Mouse (Mus musculus): ENCODE data around the gene Dennd2a. TPM values are rescaled to one million over a fixed set of nuclear protein-coding genes. Genes with fewer than 3 reads are reported as not detected.

Dennd2a gene
- polyA plus RNA-seq, 1 experiment from 2014 or later, result 37.5 TPM

GRCm38 (mm10) chr6:39522425-39522824, 35.2 kb downstream of the Dennd2a start:
- Histone ChIP-seq H3K4me2 (ENCODE audit: low read depth, severe bottlenecking) (no peak overlapping the region), H3K4me3 (ENCODE audit: low read depth, low read length) (no peak overlapping the region), H3K36me3 (ENCODE audit: control insufficient read depth, insufficient read depth, low read length) (peaks cover 13% of the 10 kb centered on the region), H3K4me1 (ENCODE audit: control insufficient read depth, insufficient read depth, low read length) (no peaks in the 10 kb centered on the region), H3K9ac (ENCODE audit: low read length) (no peak overlapping the region), H3K27ac (replicated peaks; ENCODE audit: low read depth, low read length) (no peak overlapping the region), H3K9me3 (ENCODE audit: control insufficient read depth, low read length) (no peaks in the 10 kb centered on the region), H3K27me3 (ENCODE audit: control insufficient read depth, insufficient read depth, low read length) (no peaks in the 10 kb centered on the region)
- DNase-seq (ENCODE audit: low spot score) (no peak), ATAC-seq (ENCODE audit: insufficient number of reproducible peaks, low FRiP score, low TSS enrichment, low read depth) (no peak)
- 91% methylated on average over 5 of the region's 5 CpGs for WGBS

GRCm38 (mm10) chr6:39515739-39516131, 41.9 kb downstream of the Dennd2a start:
- Histone ChIP-seq H3K27me3 (ENCODE audit: control insufficient read depth, insufficient read depth, low read length) (no peaks in the 10 kb centered on the region), H3K4me3 (ENCODE audit: low read depth, low read length) (no peak overlapping the region), H3K9me3 (ENCODE audit: control insufficient read depth, low read length) (no peaks in the 10 kb centered on the region), H3K9ac (ENCODE audit: low read length) (no peak overlapping the region), H3K36me3 (ENCODE audit: control insufficient read depth, insufficient read depth, low read length) (peaks cover 10% of the 10 kb centered on the region; the same call in 1 of the 2 replicates), H3K27ac (replicated peaks; ENCODE audit: low read depth, low read length) (peak overlapping the region; percentile 73), H3K4me2 (ENCODE audit: low read depth, severe bottlenecking) (no peak overlapping the region), H3K4me1 (ENCODE audit: control insufficient read depth, insufficient read depth, low read length) (peaks cover 8% of the 10 kb centered on the region)
- peak; percentile 49 for DNase-seq (ENCODE audit: low spot score)
- WGBS, result 32% methylated on average over 6 of the region's 6 CpGs
- ATAC-seq (ENCODE audit: insufficient number of reproducible peaks, low FRiP score, low TSS enrichment, low read depth), result peak; percentile 77

- DNase-seq (ENCODE audit: low spot score), result peak; percentile 35
- 44% methylated on average over 11 of the region's 11 CpGs for WGBS
- Histone ChIP-seq H3K36me3 (ENCODE audit: control insufficient read depth, insufficient read depth, low read length) (peaks cover 7% of the 10 kb centered on the region; the same call in 1 of the 2 replicates), H3K27me3 (ENCODE audit: control insufficient read depth, insufficient read depth, low read length) (no peaks in the 10 kb centered on the region), H3K4me2 (ENCODE audit: low read depth, severe bottlenecking) (no peak overlapping the region), H3K27ac (replicated peaks; ENCODE audit: low read depth, low read length) (peak overlapping the region; percentile 73; the same call in 1 of the 2 replicates), H3K4me1 (ENCODE audit: control insufficient read depth, insufficient read depth, low read length) (peaks cover 8% of the 10 kb centered on the region), H3K9me3 (ENCODE audit: control insufficient read depth, low read length) (no peaks in the 10 kb centered on the region), H3K9ac (ENCODE audit: low read length) (no peak overlapping the region), H3K4me3 (ENCODE audit: low read depth, low read length) (no peak overlapping the region)
- peak; percentile 73; the same call in 1 of the 2 replicates for ATAC-seq (ENCODE audit: insufficient number of reproducible peaks, low FRiP score, low TSS enrichment, low read depth)
Observed at GRCm38 (mm10) chr6:39515040-39515738, 42.5 kb downstream of the Dennd2a start.

- H3K4me1 ChIP-seq (ENCODE audit: control insufficient read depth, insufficient read depth, low read length), result peaks cover 4% of the 10 kb centered on the region; the same call in 1 of the 2 replicates
- H3K27ac ChIP-seq (replicated peaks; ENCODE audit: low read depth, low read length), result 0 out of 2 replicates have a peak overlapping the region, but pooled peaks have one; percentile 18
- H3K36me3 ChIP-seq (ENCODE audit: control insufficient read depth, insufficient read depth, low read length), result peaks cover 4% of the 10 kb centered on the region
- WGBS, result 27% methylated on average over 7 of the region's 7 CpGs
- no peak overlapping the region for H3K4me3 ChIP-seq (ENCODE audit: low read depth, low read length)
- H3K9ac ChIP-seq (ENCODE audit: low read length), result no peak overlapping the region
- no peak overlapping the region for H3K4me2 ChIP-seq (ENCODE audit: low read depth, severe bottlenecking)
- H3K9me3 ChIP-seq (ENCODE audit: control insufficient read depth, low read length), result no peaks in the 10 kb centered on the region
- no peaks in the 10 kb centered on the region for H3K27me3 ChIP-seq (ENCODE audit: control insufficient read depth, insufficient read depth, low read length)
- no peak for ATAC-seq (ENCODE audit: insufficient number of reproducible peaks, low FRiP score, low TSS enrichment, low read depth)
- DNase-seq (ENCODE audit: low spot score), result peak; percentile 55
Observed at GRCm38 (mm10) chr6:39503476-39503875, 54.2 kb downstream of the Dennd2a start.

GRCm38 (mm10) chr6:39497165-39497564, 60.5 kb downstream of the Dennd2a start:
- Histone ChIP-seq H3K4me2 (ENCODE audit: low read depth, severe bottlenecking) (no peak overlapping the region), H3K27ac (replicated peaks; ENCODE audit: low read depth, low read length) (no peak overlapping the region), H3K4me1 (ENCODE audit: control insufficient read depth, insufficient read depth, low read length) (no peaks in the 10 kb centered on the region), H3K9me3 (ENCODE audit: control insufficient read depth, low read length) (no peaks in the 10 kb centered on the region), H3K9ac (ENCODE audit: low read length) (no peak overlapping the region), H3K36me3 (ENCODE audit: control insufficient read depth, insufficient read depth, low read length) (peaks cover 13% of the 10 kb centered on the region), H3K27me3 (ENCODE audit: control insufficient read depth, insufficient read depth, low read length) (no peaks in the 10 kb centered on the region), H3K4me3 (ENCODE audit: low read depth, low read length) (no peak overlapping the region)
- 97% methylated on average over 4 of the region's 4 CpGs for WGBS
- no peak for ATAC-seq (ENCODE audit: insufficient number of reproducible peaks, low FRiP score, low TSS enrichment, low read depth)
- no peak for DNase-seq (ENCODE audit: low spot score)

- H3K9ac ChIP-seq (ENCODE audit: low read length), result no peak overlapping the region
- no peak overlapping the region for H3K4me3 ChIP-seq (ENCODE audit: low read depth, low read length)
- no peaks in the 10 kb centered on the region for H3K9me3 ChIP-seq (ENCODE audit: control insufficient read depth, low read length)
- DNase-seq (ENCODE audit: low spot score) (no peak), ATAC-seq (ENCODE audit: insufficient number of reproducible peaks, low FRiP score, low TSS enrichment, low read depth) (no peak)
- H3K27me3 ChIP-seq (ENCODE audit: control insufficient read depth, insufficient read depth, low read length), result no peaks in the 10 kb centered on the region
- no peak overlapping the region for H3K27ac ChIP-seq (replicated peaks; ENCODE audit: low read depth, low read length)
- H3K4me2 ChIP-seq (ENCODE audit: low read depth, severe bottlenecking), result no peak overlapping the region
- H3K36me3 ChIP-seq (ENCODE audit: control insufficient read depth, insufficient read depth, low read length), result peaks cover 11% of the 10 kb centered on the region
- H3K4me1 ChIP-seq (ENCODE audit: control insufficient read depth, insufficient read depth, low read length), result no peaks in the 10 kb centered on the region
- 91% methylated on average over 12 of the region's 12 CpGs for WGBS
Observed at GRCm38 (mm10) chr6:39493129-39493714, 64.4 kb downstream of the Dennd2a start.

DNA sequence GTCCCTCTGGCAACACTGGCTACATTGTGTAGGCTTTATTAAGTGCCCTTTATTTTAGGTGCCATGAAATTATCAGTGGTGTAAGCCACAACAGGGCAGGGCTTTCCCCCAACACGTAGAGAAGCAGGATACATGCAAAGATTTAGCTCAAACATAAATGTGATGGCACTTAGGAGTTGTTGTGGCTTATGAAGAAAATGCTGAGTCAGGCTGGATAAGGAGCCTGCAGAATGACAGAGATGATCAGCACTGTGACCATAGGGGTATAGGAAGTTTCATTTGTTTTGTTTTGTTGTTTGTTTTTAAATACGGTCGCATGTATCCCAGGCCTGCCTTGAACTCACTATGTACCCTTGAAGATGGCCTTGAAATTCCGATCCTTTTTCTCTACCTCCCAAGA, 65.5 kb downstream of the Dennd2a start:
- Histone ChIP-seq H3K36me3 (ENCODE audit: control insufficient read depth, insufficient read depth, low read length) (peaks cover 17% of the 10 kb centered on the region), H3K4me2 (ENCODE audit: low read depth, severe bottlenecking) (no peak overlapping the region), H3K4me3 (ENCODE audit: low read depth, low read length) (no peak overlapping the region), H3K27me3 (ENCODE audit: control insufficient read depth, insufficient read depth, low read length) (no peaks in the 10 kb centered on the region), H3K27ac (replicated peaks; ENCODE audit: low read depth, low read length) (no peak overlapping the region), H3K4me1 (ENCODE audit: control insufficient read depth, insufficient read depth, low read length) (no peaks in the 10 kb centered on the region), H3K9ac (ENCODE audit: low read length) (no peak overlapping the region), H3K9me3 (ENCODE audit: control insufficient read depth, low read length) (no peaks in the 10 kb centered on the region)
- DNase-seq (ENCODE audit: low spot score) (no peak), ATAC-seq (ENCODE audit: insufficient number of reproducible peaks, low FRiP score, low TSS enrichment, low read depth) (no peak)
- WGBS, result 91% methylated on average over 4 of the region's 4 CpGs

DNA sequence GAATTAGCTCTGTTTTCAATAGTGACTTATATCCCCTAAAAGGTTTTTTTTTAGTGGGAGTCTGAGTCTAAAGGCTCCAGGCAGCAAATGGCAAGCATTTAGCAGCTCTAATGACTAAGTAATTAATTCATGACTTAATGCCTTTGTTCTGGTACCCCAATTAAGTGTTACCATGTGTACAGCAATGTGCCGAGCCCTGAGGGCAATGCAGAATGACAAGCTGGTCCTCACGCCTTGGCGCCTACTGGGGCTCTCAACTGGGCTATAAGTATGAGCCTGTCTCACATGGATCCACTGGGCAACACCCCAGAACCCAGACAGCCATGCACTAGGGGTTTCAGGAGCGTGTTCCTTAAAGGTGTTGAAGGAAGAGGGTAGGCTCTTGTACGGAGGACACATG, 66.5 kb downstream of the Dennd2a start:
- no peak overlapping the region for H3K4me2 ChIP-seq (ENCODE audit: low read depth, severe bottlenecking)
- H3K9ac ChIP-seq (ENCODE audit: low read length), result no peak overlapping the region
- DNase-seq (ENCODE audit: low spot score) (peak; percentile 42), ATAC-seq (ENCODE audit: insufficient number of reproducible peaks, low FRiP score, low TSS enrichment, low read depth) (no peak)
- no peaks in the 10 kb centered on the region for H3K9me3 ChIP-seq (ENCODE audit: control insufficient read depth, low read length)
- no peak overlapping the region; the same call in 1 of the 2 replicates for H3K27ac ChIP-seq (replicated peaks; ENCODE audit: low read depth, low read length)
- H3K4me3 ChIP-seq (ENCODE audit: low read depth, low read length), result no peak overlapping the region
- H3K36me3 ChIP-seq (ENCODE audit: control insufficient read depth, insufficient read depth, low read length), result peaks cover 14% of the 10 kb centered on the region
- H3K27me3 ChIP-seq (ENCODE audit: control insufficient read depth, insufficient read depth, low read length), result no peaks in the 10 kb centered on the region
- 44% methylated on average over 5 of the region's 5 CpGs for WGBS
- no peaks in the 10 kb centered on the region for H3K4me1 ChIP-seq (ENCODE audit: control insufficient read depth, insufficient read depth, low read length)
